Mouse (Mus musculus) lung, adult 18-20 months (tissue): ENCODE measurements around the gene Zfand4.

Source experiments
- DNase-seq, 2 experiments: peaks; one replicate each; pipeline ENCODE4 v3.0.0; 2022; ENCODE audit warnings: mixed read lengths in 2 of 2

Gene Zfand4

DNA sequence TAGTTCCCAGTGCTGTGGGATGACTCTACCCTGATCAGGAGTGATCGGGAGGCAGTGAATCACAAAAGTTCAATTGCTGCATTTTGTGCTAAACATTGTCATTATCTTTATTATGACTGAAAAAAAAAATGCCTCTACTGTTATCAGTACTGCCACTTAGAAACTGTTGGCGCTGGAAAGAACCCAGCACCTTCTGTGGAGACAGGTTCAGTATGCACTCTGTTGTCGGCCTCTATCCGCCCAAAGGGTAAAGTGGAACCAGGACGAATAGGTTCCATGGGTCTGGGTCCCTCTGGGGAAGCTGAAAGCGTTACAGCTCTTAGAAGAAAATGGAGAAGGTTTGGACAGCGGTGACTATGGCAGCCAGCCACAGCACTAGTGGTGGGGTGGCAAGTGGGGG lies 114.9 kb downstream of the Zfand4 start:
- no peak for DNase-seq
